Mouse (Mus musculus): ENCODE data around the gene Rccd1. TPM values are rescaled to one million over a fixed set of nuclear protein-coding genes. Genes with fewer than 3 reads are reported as not detected.

The Rccd1 gene
- total RNA-seq, 2 experiments from 2014 or later: 21.2 to 22.3 TPM

- no peak for DNase-seq (ENCODE audit: low spot score in 2 of 2)
Observed at GRCm38 (mm10) chr7:80307766-80308165, 16.5 kb downstream of the Rccd1 start.

GRCm38 (mm10) chr7:80301522-80301921, 22.7 kb downstream of the Rccd1 start:
- no peak for DNase-seq (ENCODE audit: low spot score in 2 of 2)

- DNase-seq (ENCODE audit: low spot score in 2 of 2): no peak
Observed at GRCm38 (mm10) chr7:80299568-80299967, 24.7 kb downstream of the Rccd1 start.

GRCm38 (mm10) chr7:80298754-80299153, 25.5 kb downstream of the Rccd1 start:
- no peak for DNase-seq (ENCODE audit: low spot score in 2 of 2)

- DNase-seq (ENCODE audit: low spot score in 2 of 2): no peak
Observed at GRCm38 (mm10) chr7:80297041-80297440, 27.2 kb downstream of the Rccd1 start.

GRCm38 (mm10) chr7:80296462-80296861, 27.8 kb downstream of the Rccd1 start:
- DNase-seq (ENCODE audit: low spot score in 2 of 2): no peak

GRCm38 (mm10) chr7:80294764-80295648, 29.2 kb downstream of the Rccd1 start:
- no peak for DNase-seq (ENCODE audit: low spot score in 2 of 2)

- DNase-seq (ENCODE audit: low spot score in 2 of 2): peak; percentile 99
Observed at GRCm38 (mm10) chr7:80294062-80294763, 30.0 kb downstream of the Rccd1 start, which contains the start of gene Prc1. Prc1 (plus strand) TSS chr7:80294450.

- DNase-seq (ENCODE audit: low spot score in 2 of 2): no peak
Observed at GRCm38 (mm10) chr7:80287736-80288135, 36.5 kb downstream of the Rccd1 start.

- DNase-seq (ENCODE audit: low spot score in 2 of 2): no peak
Observed at GRCm38 (mm10) chr7:80285725-80286124, 38.5 kb downstream of the Rccd1 start.

GRCm38 (mm10) chr7:80284391-80284790, 39.9 kb downstream of the Rccd1 start:
- DNase-seq (ENCODE audit: low spot score in 2 of 2): no peak

GRCm38 (mm10) chr7:80283226-80283918, 40.9 kb downstream of the Rccd1 start:
- DNase-seq (ENCODE audit: low spot score in 2 of 2): no peak

- no peak for DNase-seq (ENCODE audit: low spot score in 2 of 2)
Observed at GRCm38 (mm10) chr7:80281646-80282045, 42.6 kb downstream of the Rccd1 start.

GRCm38 (mm10) chr7:80280998-80281397, 43.3 kb downstream of the Rccd1 start:
- no peak for DNase-seq (ENCODE audit: low spot score in 2 of 2)

- DNase-seq (ENCODE audit: low spot score in 2 of 2): no peak
Observed at GRCm38 (mm10) chr7:80280032-80280431, 44.2 kb downstream of the Rccd1 start.

GRCm38 (mm10) chr7:80276374-80276773, 47.9 kb downstream of the Rccd1 start:
- DNase-seq (ENCODE audit: low spot score in 2 of 2): no peak

- DNase-seq (ENCODE audit: low spot score in 2 of 2): no peak
Observed at GRCm38 (mm10) chr7:80273456-80273855, 50.8 kb downstream of the Rccd1 start.

- DNase-seq (ENCODE audit: low spot score in 2 of 2): no peak
Observed at GRCm38 (mm10) chr7:80269751-80270255, 54.5 kb downstream of the Rccd1 start.

- peak; percentile 97 to 98 for DNase-seq (ENCODE audit: low spot score in 2 of 2)
Observed at GRCm38 (mm10) chr7:80268897-80269750, 55.1 kb downstream of the Rccd1 start, which contains the start of gene Vps33b. Vps33b (plus strand) TSS chr7:80269649.

- no peak for DNase-seq (ENCODE audit: low spot score in 2 of 2)
Observed at GRCm38 (mm10) chr7:80267764-80268163, 56.5 kb downstream of the Rccd1 start.

Measured in layer of hippocampus, postnatal 10 days (tissue).